Mouse (Mus musculus) hindbrain, embryonic 16.5 days (tissue): ENCODE data around the gene Ilvbl. TPM values are rescaled to one million over a fixed set of nuclear protein-coding genes. Genes with fewer than 3 reads are reported as not detected.

Experiments
- microRNA-seq: library from miRNA; unstranded; fragments of <30 nt; microRNA quantifications from one replicate; pipeline ENCODE4, GENCODE M21; 2017
- polyA plus RNA-seq: library from polyadenylated mRNA; unstranded; fragments of >200 nt; fragmentation: Nextera tagmentation; extraction: Ambion mirVana; gene quantifications from 2 replicates; pipeline ENCODE4 v1.2.1, GENCODE M21; 2015

The Ilvbl gene
- polyA plus RNA-seq, 1 experiment from 2014 or later: 79.8 TPM

Small RNAs within 50 kb of the gene (microRNA-seq; reads per million reads assigned to microRNA genes)
- not detected for gene Gm27541

Other genes starting within 250 kb of the Ilvbl start
- gene Agpat3, start 221.9 kb upstream of the Ilvbl start, polyA plus RNA-seq: 44.0 and 70.1 TPM in 2 replicates
- 422 and 440 TPM in 2 replicates for gene Rrp1, start 161.3 kb upstream of the Ilvbl start, polyA plus RNA-seq
- gene Cstb, start 148.7 kb upstream of the Ilvbl start, polyA plus RNA-seq: 86.1 and 102 TPM in 2 replicates
- gene Pdxk, start 109.4 kb upstream of the Ilvbl start, polyA plus RNA-seq: 52.5 and 59.5 TPM in 2 replicates
- not detected in 2 replicates for gene Olfr1358, start 56.9 kb upstream of the Ilvbl start, polyA plus RNA-seq
- gene Syde1, start 17.6 kb downstream of the Ilvbl start, polyA plus RNA-seq: 3.4 and 4.2 TPM in 2 replicates
- not detected in 2 replicates for gene Olfr1357, start 43.7 kb downstream of the Ilvbl start, polyA plus RNA-seq
- gene Casp14, start 143.9 kb downstream of the Ilvbl start, polyA plus RNA-seq: not detected in 2 replicates
- gene Ccdc105, start 178.7 kb downstream of the Ilvbl start, polyA plus RNA-seq: 0.25 and 0.26 TPM in 2 replicates
- gene Slc1a6, start 206.2 kb downstream of the Ilvbl start, polyA plus RNA-seq: 32.6 and 37.3 TPM in 2 replicates